Mouse (Mus musculus) kidney, adult 2 months (tissue): ENCODE data around the gene Pcgf2.

ENCODE experiments used
- CTCF ChIP-seq: fragments of 200-500 bp; conservative IDR thresholded peaks from 2 replicates; pipeline ENCODE4 v1.5.1; 2011; ENCODE audit warnings: low read depth, mild to moderate bottlenecking, control low read depth, low read length, moderate library complexity, mixed read lengths; ENCODE audit not compliant: insufficient read depth, insufficient read length
- POLR2A ChIP-seq: fragments of 200-500 bp; IDR thresholded peaks from one replicate; pipeline ENCODE4 v1.6.1; 2011; ENCODE audit warnings: low read depth, low read length, control low read depth

- TF ChIP-seq POLR2A: no peak
- no peak for TF ChIP-seq CTCF
Measured at GRCm38 (mm10) chr11:97666794-97667193, 33.5 kb downstream of the Pcgf2 start.
